Mouse (Mus musculus): ENCODE results near the gene Efcab6. TPM values are rescaled to one million over a fixed set of nuclear protein-coding genes. Genes with fewer than 3 reads are reported as not detected.
A peak's percentile ranks its signal among the peaks of the same experiment; 100 is the strongest.

Efcab6 gene
- total RNA-seq, 1 experiment from 2014 or later, result not detected

DNA sequence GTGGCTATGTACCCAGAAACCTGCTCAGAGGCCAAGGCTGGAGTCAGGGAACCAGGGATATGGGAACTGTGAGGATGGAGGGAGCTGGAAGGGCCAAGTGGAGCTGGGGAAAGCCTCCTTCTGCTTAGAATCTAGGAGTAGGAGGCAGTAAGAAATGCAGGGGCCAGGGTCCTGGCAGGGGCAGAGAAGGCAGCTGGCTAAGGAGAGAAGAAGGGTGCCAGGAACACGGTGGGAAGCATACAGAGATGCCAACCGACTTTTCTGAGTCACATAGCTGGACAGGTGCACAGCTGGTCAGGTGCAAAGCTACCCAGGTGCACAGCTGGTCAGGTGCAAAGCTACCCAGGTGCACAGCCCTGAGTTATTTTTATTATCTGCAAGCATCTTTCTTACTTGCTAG is 187.3 kb downstream of the Efcab6 start:
- no peak for DNase-seq

- no peak for DNase-seq
Observed at GRCm38 (mm10) chr15:83877155-83877866, 187.9 kb downstream of the Efcab6 start.

DNA sequence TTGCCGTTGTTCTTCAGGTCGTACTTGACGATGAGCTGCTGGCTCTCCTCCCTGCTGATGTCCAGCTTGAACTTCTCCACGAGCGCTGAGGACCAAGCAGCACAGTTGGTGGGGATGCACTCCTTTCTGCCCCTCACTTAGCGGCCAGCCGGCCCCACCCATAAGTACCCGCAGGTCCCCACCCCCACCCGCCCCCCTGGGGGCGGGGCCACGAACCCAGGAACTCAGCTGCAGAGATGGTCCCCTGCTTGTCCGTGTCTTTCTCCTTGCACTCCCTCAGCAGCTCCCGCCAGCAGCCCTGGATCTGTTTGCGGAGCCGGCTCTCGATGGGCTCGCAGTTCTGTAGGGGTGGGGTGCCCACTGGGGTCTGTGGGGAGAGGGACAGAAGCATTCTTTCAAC is 194.2 kb downstream of the Efcab6 start:
- DNase-seq, result no peak

DNA sequence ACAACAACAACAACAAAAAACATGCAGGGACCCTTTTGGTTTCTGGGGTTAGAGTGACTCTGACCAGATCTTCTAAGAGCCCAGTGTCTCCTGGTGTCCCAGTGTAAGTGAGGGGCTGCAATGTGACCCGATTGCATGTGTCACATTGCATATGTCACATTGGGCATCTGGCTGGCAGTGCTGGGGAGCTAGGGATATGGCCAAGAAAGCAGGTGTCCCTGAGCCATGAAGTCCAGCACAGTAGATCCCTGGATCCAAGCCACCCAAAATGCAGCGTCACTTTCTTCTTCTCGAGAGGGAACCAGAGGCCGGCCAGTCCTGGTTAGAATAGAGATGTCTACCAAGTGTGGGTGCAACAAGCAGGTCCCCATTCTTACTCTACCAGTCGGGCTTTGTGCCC is 199.6 kb downstream of the Efcab6 start:
- no peak for DNase-seq

DNA sequence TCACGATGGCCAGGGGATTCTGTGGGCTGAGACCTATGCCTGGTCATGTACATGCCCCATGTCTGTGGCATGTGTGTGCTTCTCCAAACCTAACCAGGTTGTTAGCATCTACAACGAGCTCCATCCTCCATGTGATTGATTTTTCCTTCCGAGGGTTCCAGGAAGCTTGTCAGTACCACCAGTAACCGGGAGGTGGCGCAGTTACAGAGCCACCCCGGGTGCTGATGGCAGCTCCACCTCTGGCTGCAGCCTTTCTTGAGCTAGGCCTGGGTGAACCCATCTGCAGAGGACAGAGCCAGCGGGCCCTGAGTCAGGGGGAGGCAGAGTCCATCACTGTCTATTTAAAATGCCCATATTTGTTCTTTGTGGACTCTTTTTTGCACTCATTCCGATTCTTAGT is 208.1 kb downstream of the Efcab6 start:
- DNase-seq, result peak; percentile 77

DNA sequence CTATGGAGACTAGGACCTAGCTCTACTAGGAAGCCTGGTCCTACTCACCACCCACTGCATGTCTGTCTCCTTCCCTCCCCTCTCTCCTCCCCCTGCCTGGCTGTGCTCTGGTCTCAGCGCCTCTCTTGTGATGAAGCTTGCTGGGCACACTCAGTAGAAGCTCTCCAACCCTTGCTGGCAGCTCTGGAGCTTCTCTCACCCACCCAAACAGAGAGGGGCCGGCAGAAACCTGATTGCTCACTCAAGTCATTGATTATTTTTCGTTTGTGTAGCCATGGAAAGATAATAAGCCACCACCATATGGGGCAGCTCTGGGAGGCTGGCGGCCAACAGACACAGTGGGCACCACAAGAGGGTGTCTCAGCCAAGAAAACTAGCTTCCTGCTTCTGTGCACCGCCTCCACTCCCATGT is 211.8 kb downstream of the Efcab6 start:
- no peak for DNase-seq

DNA sequence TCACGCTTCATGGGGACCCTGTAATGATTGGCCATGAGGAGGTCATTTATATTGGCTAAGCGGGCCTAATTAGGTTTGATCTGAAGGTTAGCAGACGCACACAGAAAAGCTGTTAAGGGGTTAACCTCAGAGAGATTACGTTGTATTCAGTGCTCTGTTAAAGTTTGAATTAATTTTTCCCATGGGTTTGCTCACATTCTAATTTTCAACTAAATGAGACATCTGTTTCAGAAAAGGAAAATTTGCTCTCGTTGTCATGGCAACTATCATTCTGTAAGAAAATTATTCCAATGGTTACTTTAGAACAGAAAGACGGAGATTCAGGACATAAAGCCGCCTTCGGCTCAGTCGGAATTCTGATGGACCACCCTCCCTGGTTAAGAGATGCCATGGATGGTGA is 217.0 kb downstream of the Efcab6 start:
- DNase-seq, result no peak

DNA sequence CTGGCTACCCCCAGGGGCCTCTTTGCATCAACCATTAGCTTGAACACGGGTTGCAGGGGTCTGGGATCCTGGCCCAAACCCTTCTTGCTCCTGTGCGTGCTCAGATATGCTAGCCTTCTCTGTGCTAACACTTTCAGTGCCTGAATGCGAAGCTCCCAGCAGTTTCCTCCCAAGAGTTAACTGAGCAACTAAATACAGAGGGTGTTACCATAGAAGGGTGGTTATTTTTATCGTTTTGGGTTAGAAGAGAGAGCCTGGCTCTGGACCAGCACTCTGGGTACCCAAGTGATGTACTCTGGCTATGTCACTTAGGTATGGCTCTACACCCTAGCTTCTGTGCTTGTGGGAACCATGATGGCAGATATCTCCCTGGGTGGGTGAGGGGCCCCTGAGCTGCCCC is 217.7 kb downstream of the Efcab6 start:
- DNase-seq, result no peak

DNA sequence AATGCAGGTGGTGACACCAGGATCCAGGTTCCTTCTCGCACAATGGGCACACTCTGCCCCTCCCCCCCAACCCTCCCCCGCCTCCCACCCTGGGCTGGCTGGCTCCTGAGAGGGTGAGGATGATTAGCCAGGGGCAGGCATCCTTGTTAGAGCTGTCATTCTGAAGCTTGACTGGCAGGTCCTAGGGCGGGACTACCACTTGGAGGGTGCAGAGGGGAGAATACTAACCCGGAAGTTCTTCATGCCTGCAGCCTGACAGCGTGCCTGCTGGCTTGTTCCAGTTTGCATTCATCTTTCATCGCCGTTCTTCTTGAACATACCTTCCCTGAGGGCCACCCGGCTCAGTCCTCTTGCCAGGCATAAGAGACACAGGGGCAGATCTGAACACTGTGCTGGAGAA is 218.6 kb downstream of the Efcab6 start:
- DNase-seq, result no peak

DNA sequence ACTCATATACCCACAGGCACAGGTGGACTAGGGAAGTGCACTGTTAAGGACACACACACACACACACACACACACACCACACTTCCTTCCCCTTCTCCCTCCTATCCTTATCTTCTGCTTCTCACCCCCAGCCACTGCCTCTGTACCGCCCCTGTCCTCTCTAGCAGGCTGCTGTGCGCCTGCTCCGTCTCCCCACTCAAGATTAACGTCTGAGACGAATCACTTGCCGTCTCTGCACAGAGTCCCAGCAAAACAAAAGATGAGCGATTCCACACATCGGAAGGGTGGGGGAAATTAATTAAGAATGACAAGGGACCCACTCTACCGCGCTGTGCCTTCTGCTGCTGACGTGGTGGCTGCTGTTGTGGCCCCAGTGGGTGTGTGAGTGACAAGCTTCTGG is 219.4 kb downstream of the Efcab6 start:
- DNase-seq, result no peak

- no peak for DNase-seq
Observed at GRCm38 (mm10) chr15:83842915-83843789, 222.0 kb downstream of the Efcab6 start.

GRCm38 (mm10) chr15:83842419-83842818 is 222.8 kb downstream of the Efcab6 start:
- no peak for DNase-seq

DNA sequence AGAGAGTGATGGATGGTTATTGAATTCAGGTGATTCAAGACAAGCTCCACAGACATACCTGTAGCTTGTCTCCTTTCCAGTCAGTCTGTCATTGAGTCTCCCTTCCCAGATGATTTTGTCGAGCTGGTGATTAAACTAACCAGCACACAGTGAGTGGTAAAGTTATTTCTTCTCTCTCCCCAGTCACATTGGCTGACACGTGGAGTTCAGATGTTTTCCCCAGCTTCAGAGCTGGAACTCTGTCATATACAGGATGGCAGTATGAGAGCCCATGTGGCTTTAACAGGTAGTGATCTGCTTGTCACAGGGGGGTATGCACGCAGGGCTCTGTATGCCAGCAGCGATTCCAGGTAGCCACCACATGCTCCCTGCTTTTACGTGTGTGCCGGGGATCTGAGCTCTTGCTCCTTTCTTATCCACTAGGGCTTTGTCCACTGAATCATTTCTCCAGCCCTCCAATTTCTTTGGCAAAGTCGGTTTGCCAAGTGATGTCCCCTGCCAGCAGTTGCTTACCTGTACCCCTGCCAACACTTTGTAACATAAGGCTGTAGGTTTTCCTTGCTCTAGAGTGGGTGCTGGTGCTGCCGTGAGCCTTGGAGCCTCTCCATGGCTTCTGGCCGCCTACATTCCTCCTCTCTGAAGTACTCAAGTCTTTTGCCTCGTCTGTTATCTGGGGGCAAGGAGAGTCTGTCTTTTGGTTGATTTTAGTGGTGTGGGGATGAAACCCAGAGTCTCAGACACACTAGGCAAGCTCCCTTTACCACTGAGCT is 224.0 kb downstream of the Efcab6 start:
- DNase-seq, result no peak

DNA sequence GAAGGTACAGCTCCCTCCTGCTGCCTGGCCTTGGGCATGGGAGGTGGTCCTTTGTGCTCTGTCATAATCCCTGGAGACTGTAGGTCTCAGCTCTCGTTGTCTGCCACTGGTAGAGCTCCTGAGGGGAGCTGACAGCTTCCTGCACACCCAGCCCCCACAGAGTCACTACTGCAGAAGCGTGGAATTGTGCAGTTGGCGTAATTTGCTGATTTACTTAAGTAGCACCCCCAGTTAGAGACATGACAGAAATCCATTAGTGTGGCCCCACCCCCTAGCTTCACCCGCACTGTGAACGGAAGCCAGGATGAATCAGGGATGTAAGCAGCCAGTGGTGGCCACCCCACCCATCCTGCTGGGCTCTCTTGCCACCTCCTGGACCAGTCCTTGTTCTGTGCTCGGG is 232.9 kb downstream of the Efcab6 start:
- no peak for DNase-seq

- DNase-seq, result no peak
Observed at GRCm38 (mm10) chr15:83829226-83829625, 236.0 kb downstream of the Efcab6 start.

- no peak for DNase-seq
Observed at GRCm38 (mm10) chr15:83828011-83828410, 237.2 kb downstream of the Efcab6 start.

Other genes with a start within 250 kb of the Efcab6 start
- gene Sult4a1, start 40.4 kb upstream of the Efcab6 start, total RNA-seq (2021), result 4.2 and 8.4 TPM in 2 replicates
- 0.19 TPM in 1 of 2 replicates, not detected in the other for gene Pnpla5, start 57.8 kb upstream of the Efcab6 start, total RNA-seq (2021)
- gene Pnpla3, start 102.5 kb upstream of the Efcab6 start, total RNA-seq (2021), result 65.0 and 67.7 TPM in 2 replicates
- gene Samm50, start 126.9 kb upstream of the Efcab6 start, total RNA-seq (2021), result 213 and 228 TPM in 2 replicates
- gene Parvb, start 166.7 kb upstream of the Efcab6 start, total RNA-seq (2021), result 26.6 and 40.0 TPM in 2 replicates

All from adrenal gland, postnatal 14 days (tissue).